Mouse (Mus musculus) right cerebral cortex, adult 18-20 months (tissue): ENCODE measurements around the gene Gm20388.

Source experiments
- DNase-seq: peaks from one replicate; pipeline ENCODE4 v3.0.0; 2022; ENCODE audit warnings: mixed read lengths

Gene Gm20388

DNA sequence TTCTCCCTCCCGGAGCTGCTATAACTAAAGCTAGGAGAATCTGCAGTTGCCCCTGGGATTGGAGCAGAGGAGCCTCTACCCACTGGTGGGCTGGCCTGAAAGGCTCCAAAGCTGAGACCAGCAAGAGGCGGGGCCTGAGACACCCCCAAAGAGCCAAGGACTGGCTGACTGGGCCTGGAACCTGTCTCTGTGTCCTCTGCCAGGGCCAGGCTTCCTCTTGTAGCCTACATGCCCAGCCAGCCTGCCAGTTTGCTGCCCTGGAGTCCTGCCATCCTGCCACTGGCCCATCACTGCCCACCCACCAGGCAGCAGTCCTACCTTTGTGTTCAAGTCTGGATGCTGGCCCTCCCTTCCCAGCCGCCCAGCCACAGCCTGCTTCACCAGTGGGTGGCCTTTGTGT, 4419.8 kb downstream of the Gm20388 start:
- DNase-seq = no peak

DNA sequence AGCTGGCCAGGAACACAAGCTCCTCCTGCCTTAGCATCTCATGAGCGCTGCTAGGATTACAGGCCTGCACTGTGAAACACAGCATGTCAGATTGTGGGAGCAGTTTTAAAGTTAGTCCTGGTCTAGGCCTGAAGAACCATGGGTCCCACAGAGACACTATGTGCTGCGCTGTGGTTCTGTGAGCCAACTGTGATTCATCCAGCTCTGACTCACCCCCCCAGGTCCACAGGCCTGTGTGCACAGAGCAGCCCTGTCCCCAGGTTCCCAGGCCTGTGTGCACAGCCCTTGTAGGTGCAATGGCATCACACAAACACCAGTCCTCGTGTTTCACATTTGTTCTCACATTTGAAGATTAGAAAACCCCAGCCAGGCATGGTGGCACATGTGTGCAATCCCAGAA, 4420.5 kb downstream of the Gm20388 start:
- DNase-seq = no peak

DNA sequence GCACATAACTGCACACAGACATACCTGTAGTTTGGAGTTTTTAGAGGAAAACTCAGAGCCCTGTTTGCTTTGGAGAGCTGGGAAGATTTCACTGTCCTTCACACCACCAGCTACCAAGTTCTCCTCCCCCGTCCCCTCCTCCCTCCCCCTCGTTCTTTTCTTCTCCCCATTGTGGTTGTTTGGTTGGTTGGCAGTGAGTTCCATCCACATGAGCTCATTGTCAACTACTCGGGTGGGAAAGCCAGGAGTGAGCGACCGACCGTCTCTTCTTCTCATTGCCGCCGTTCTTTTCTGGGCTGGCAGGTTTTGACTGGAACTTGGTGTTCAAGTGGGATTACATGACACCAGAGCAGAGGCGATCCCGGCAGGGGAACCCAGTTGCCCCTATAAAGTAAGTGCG, 4421.1 kb downstream of the Gm20388 start:
- DNase-seq = no peak

DNA sequence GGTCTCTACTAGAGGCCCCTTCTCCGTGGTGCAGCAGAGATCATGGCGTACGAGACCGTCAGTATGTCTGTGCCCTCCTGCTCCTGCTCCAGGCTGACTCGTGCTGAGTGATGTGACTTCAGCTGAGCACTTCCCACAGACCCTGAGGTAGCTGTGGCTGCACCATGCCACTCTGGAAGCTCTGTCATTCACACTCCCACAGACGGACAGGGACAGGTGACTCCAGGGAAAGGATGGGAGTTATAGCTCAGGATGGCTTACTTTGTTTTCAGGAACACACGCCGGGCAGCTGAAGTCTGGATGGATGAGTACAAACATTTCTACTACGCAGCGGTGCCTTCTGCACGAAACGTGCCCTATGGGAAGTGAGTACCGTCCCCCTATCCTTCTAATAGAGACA, 4425.7 kb downstream of the Gm20388 start:
- no peak for DNase-seq

DNA sequence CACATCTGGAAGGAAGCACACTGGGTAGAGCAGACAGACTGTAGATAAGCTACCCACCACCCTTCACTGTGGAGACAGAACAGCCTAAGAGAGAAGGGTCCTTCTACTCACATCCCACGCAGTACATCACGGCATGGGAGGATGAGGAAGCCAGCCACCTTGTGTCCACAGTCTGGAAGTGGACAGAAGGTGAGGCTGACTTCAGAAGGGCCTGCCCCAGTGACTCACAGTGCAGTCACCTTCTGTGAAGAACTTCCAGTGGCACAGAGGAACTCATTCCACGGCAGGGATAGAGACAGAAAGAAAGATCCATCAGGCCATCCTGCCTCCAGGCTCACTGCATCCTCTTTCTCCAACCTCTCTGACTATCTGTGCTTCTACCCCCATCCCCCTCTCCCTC, 4429.1 kb downstream of the Gm20388 start:
- DNase-seq = no peak

DNA sequence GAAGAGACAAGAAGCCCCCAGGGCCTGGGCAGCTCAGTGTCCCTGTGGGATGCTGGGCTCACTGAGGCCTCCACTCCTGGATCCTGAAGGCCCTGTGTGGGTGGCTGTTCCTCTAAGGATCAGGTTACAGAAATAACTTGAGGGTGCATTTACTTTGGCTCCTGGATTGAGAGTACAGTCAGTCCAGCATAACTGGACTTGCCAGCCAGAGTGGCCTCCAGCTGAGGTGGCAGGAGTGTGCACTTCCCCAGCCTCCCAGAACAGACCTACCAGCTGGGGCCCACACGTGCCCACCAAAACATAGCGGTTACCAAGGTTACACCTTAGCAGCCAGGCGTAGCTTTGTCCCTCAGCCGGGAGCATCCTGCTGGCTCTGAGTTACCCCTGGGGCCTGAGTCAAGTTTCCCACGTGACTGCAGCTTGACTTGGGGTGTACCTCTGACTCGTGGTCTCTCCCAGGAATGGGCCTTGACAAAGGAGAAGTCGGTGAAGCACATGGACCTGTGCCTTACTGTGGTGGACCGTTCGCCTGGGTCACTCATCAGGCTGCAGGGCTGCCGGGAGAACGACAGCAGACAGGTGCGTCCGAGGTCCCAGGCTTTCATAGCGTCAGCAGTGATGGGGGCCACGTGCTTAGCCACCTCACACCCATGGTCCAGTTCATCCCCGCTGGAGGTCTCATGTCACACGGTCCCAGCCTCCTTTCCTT, 4429.9 kb downstream of the Gm20388 start:
- no peak for DNase-seq

DNA sequence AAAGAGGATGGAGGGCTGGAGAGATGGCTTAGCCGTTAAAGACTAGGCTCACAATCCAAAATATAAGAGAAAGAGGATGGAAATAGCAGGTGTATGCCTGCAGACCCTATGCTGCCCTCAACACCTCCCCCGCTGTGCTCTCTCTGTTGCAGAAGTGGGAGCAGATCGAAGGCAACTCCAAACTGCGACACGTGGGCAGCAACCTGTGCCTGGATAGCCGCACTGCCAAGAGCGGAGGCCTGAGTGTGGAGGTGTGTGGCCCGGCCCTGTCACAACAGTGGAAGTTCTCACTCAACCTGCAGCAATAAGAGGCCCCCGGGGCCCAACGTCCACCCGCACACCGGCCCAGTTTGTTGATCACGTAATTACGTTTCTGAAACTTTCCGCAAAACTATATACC, 4432.5 kb downstream of the Gm20388 start:
- peak; percentile 66 for DNase-seq

DNA sequence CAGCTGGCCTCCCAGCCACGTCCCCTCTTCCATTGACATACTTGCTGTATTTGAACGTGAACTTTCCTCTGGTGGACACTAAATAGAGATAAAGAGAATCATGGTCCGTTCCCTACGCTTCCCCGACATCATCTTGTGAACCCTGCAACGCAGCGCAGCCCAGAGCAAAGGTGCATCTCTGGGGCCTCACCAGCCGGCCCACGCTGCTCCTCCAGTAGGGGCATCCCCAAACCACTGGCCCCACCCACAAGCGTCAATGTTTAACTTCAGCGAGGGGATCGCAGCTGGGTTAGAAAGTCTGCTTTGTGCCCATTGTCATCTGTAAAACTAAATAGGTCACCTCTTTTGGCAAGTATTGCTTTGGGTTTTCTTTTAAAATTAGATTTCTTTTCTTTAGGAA, 4433.4 kb downstream of the Gm20388 start:
- no peak for DNase-seq

DNA sequence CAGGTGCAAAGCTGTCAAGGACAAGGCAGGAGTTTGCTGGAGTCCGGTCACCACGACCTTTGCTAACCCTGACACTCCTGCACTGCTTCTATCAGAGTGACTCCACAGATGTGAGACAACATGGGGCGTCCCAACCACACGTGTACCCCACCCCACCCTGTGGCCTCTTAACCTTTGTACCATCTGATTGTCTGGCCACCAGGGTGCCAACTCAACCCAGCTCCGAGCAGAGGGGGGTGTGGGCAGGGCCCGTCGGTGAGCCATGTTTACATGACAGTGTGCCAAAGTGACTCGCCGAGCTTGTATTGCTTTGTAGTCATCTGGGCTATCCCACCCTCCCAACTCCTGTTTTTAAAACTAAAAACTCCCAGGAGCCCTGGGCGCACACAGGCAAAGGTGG, 4434.5 kb downstream of the Gm20388 start:
- DNase-seq = no peak

DNA sequence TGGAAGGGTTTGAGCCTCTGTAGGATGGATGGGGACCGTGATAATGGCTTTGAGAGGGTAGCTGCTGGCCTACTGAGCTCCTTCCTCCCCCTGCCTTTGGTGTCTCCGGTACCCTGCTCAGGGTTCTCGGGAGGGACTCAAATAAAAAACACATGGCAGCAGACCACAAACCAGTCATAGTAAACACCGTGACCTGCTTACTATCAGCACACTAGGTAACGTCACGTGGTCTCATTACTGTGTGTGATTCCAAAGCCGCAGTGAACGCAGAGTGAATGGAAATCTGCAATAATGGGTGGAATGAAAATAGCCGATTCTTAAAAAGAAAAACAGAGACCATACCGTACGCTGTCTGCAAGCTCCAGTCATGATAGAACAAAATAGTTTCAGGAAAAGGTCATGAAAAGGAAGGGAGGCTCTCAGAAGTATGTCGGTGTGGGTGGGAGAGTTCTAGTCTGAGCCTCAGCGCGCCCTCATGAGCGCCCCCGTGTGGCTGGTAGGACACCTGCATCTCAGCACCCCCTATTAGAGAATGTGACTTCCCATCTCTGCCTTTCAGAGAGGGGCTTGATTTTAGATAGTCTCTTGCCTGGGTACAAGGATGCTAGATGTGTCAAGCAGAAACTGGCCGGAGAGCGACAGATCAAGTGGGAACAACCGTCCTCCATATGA, 4436.3 kb downstream of the Gm20388 start:
- peak; percentile 54 for DNase-seq

DNA sequence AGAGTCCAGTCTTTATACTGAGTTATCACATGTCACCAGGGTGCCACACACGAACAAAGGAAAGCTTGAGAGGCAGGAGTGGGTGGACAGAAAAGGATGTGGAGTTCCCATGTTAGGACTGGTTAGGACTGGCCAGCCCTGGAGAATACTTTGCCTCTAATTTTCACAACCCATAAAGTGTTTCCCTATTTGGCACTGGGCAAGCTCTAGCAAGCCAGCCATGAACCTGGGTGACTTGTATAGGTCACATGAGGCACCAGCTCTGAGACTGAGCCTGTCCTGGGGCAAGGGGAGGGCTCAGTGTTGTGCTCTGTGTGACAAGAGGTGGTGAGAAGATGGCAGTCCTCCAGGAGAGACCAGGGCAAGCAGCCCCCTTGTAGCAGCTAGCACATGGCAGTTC, 4437.4 kb downstream of the Gm20388 start:
- no peak for DNase-seq

DNA sequence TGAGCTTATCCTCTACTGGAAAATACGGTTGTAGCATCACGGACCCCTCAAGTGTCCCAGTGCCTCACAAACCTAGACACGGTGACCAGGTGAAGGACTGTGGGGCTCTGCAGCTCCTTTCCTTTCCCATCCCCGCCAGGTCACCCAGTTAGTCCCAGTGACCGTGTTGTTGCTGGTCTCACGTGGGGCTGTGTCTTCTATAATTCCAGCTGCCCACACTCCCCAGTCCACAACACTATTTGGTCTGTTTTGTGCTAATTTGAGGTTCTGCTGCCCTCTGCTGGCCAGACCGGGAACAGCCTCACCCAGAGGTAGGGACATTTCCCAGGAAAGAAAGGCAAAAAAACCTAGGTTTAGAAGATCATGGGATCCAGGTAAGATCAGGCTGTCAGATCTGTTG, 4439.0 kb downstream of the Gm20388 start:
- peak; percentile 77 for DNase-seq

DNA sequence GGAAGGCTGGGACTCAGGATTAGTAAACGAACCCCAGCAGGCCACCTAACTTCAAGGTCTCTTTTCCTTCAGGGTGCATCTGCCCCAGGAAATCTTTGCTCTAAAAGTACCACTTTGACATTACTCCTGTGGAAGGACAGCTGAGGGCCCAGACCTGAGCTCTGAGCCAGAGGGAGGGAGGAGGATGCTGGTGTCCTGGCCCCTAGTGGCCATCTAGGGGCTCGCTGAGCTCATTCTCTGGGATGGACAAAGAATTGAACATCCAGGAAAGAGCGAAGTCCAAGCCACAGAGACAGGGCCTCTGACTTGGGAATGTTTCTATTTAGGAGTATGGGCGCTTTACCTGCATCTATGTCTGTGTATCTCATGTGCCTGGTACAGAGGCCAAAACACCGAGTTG, 4441.0 kb downstream of the Gm20388 start:
- DNase-seq = no peak

DNA sequence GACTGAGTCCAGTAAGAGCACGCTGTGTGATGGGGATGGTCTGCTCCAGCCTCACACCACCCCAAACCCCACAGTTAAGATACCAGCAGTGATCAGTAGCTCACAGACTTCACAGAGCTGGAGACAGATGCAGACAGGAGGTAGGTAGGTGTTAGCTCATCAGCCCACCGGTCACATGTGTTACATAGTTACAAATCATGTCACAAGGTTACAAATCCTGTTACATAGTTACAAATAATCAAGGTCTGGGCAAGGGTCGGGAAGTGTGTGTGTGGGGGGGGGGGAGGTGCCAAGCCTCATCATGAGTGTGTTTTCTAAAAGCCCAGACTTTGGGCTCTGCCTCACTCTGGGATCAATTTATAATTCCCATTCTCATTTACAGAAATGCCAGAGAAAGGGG, 4450.3 kb downstream of the Gm20388 start:
- no peak for DNase-seq

DNA sequence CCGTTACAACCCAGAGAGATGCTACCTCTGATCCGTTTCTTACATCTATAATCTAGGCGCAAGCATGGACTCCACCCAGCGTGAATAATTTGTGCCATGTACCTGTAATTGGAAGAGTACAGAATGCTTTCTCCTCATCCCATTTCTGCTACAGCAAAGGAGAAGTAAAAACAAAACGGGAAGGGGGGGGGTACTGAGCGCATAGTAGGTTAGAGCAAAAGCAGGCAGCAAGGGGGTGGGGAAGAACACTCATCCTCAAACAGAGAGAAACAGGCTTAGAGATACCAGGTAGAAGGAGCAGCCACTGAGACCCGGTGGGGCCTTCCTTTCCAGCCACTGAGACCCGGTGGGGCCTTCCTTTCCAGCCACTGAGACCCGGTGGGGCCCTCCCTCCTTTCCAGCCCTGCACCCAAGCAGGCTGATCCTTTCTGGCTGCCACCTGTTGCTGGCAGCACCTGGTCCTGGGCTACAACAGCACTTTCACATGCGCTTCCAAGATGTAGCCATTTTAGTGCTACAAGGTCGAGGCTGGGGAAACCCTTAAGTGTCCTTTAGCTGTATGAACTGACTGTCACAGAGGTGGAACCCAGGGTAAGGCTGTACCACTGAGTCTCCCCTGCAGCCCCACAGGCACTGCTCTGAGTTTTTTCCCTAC, 4451.3 kb downstream of the Gm20388 start:
- DNase-seq = no peak

DNA sequence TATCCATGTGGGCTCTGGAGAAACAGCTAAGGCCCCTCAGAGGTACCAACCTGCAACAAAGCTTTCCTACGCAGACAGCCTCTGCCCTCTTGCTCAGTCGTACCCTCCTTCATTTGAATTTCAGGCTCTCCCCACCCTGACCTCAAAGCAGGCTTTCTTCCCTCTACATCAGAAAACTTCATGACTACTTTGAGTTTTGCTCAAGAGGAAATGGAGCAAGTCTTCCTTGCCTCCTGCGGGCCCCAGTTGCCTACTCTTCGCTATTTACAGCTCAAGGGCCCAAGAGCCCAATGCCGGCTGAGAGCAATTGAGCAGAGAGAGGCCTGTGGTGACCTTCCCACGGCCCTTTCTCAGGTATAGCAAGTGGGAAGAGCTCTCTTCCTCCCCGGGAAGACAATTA, 4451.9 kb downstream of the Gm20388 start:
- no peak for DNase-seq

DNA sequence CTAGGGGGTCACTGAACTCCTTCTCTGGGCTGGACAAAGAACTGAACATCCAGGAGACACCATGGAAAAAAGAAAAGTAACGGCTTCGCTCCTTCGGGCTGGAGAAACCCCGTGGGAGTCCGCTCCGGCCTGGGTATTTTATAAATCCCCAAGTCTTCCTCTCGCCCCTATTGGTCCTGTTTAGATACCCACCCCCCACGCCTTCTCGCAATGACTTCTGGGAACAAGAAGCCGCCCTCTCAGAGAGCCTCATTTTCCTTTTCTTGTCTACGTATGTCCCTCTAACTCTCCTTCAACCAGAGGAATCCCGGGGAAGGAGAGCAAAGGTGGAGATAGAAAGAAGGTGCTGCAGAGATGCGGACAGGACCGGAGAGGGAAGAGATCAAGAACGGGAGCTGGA, 4452.7 kb downstream of the Gm20388 start:
- no peak for DNase-seq

DNA sequence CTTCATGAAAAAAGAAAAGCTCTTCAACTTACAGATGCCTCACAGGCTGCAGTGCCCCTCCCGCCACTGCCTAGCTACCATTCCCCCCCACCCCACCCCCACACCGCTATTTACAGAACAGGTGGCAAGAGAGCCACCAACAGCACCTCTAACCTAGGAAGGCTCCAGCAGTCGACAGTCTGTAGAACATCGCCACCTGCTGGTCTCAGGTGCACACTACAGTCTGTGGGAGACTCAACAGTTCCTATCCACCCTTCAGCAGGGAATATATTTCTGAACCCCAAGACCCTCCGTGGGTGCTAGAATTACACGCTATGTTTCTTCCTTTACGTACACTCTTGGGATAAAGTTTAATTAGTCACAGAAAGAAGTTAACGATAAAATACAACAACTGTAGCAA, 4457.6 kb downstream of the Gm20388 start:
- peak; percentile 73 for DNase-seq

DNA sequence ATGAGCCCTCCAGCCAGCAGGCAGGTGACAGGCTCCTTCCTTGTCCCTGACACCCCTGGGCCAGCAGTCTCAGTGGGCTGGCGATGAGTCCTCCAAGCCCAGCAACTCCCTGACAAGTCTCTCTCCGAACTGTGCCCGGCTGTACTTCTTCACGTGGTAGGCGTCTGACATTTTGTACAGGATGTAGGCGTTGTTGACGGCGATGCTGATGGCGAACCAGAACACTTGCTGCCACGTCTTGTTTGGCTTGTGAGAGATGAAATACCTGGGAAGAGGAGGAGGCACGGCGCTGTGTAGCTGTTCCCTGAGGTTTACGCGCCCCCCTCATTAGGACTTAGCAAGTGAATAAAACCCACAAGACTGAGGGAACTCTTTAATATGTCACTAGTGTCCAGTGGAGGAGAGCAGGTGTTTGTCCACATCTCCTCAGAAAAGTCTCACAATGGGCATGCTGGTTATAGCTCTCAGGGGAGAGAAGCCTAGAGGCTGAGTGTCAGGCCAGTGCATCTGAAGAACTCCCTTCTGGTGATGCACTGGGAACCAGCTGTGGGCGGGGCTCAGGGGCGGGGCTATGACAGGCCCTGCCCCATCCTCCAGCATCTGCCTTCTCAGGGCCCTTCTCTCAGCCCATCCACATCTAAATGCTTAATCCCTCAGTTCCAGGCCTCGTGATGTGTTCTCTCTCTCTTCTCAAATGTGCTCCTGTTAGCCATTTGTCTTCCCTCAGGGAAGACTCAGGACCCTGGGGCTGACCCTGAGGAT, 4460.0 kb downstream of the Gm20388 start:
- DNase-seq = peak; percentile 59

DNA sequence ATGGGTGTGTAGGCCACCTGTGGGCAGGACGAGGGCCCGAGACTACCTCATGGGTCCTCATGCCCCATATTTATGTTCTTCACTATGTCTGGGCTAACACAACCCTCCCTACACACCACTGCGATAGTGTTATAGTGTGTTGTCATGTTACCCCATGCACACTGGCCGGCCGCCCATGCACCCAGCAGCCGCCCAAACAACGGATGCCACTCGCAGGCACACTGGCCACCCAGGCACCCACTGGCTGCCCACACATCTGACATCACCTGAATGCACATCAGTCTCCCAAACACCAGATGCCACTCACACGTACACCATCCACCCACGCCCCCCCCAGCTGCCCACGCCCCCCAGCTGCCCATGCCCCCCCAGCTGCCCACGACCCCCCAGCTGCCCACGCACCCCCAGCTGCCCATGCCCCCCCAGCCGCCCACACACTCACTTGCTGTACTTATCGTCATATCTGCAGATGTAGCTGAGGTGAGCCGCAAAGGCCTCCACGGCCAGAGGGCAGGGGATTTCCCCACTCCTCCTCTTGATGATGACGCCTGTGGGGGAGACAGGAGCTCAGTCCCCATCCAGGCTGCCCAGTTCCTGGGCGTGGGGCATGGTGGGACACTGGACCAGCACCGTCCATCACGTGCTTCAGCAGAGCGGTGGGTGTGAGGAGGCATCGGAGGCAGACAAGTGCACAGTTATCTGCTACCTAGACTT, 4460.9 kb downstream of the Gm20388 start:
- no peak for DNase-seq

DNA sequence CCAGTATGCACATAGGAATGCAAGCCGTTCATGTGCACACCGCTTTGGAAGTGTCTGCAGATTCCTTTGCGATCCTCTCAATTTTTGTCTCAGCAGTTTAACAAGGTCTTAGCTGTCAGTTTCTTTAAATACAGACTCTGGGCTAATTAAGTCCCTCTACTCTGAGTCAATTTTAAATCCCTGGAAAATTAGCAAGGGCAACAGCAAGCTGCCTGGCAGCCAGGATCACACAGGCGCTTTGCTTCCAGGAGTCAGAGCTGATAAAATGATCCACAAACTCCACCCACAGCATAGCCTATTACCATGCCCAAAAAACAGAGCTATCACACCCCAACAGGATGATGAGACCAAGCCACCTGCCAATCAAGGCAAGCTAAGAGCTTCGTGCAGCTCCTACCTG, 4463.1 kb downstream of the Gm20388 start:
- DNase-seq = no peak

DNA sequence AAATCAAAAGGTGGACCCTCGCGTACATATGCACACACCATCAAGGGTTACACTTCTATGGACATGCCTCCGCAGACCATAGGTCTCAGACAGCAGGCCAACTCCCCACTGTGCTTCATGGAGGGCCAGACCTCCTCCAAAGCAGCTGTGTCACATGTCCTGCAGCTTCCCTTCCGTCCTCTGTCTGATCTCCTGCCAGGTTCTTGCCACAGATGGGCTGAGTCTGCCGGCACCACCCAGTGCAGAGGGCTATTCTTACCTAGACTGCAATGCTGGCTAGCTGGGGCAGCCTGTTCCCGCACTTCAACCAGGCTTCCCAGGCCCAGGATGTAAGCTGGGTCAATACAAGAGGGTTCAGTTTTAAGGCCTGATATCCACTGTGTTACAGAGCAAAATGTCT, 4464.5 kb downstream of the Gm20388 start:
- no peak for DNase-seq

DNA sequence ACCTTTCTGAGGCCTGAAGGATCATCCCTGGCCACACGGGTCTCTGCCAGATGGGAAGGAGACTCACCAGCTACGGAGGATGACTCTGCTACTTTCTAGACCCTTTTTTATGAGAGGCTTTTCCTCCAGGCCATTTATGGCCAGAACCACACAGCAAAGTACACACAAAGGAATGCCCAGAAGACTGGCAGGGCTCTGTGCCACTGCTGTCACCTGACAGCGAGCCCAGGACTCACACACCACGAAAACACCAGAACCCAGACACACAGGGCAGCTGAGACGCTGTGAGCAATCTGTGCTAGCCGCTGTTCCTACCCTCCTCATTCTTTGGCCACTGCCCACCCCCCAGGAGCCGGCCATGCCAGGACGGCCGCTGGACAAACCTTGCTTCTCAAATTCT, 4465.1 kb downstream of the Gm20388 start:
- DNase-seq = no peak
